Mouse (Mus musculus) cortical plate, adult 2 months (tissue): ENCODE results near the gene Timm17a.

ENCODE experiments used
- CTCF ChIP-seq: fragments of 200-500 bp; IDR thresholded peaks from 2 replicates; pipeline ENCODE4 v1.5.1; 2011; ENCODE audit warnings: mild to moderate bottlenecking, control low read depth, low read length; ENCODE audit not compliant: insufficient read depth; ENCODE audit errors: extremely low read depth
- POLR2A ChIP-seq: fragments of 200-500 bp; IDR thresholded peaks from 2 replicates; pipeline ENCODE4 v1.6.1; 2011; ENCODE audit warnings: mild to moderate bottlenecking, low read length, control low read depth; ENCODE audit not compliant: insufficient read depth; ENCODE audit errors: extremely low read depth

GRCm38 (mm10) chr1:135344026-135344425 lies 30.4 kb upstream of the Timm17a start:
- no peak for TF ChIP-seq POLR2A
- no peak for TF ChIP-seq CTCF
